Mouse (Mus musculus): ENCODE data around the gene Rorc.

DNA sequence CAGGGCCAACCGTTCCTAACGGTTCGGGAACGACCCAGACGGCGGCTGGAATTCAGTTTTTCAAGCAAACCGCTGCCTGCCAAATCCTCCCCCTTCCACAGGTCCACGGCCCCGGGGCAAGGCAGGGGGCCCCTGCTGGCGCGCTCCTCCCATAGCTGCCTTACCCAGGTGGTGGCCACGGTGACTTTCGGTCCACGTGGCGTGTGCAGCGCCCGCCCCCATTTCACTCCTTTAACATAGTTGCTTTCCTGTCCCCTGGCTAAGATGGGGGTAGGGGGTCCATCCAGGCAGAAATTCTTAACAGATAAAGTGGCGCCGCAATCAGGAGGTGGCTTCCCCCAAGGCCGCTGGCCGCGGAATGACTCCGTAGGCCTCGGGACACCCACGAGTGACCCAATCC lies 39.9 kb downstream of the Rorc start:
- no peak for TF ChIP-seq GATA1 (IDR thresholded peaks at IDR 0.05; ENCODE audit: low read length)
- TF ChIP-seq TAL1 (IDR thresholded peaks at IDR 0.05; ENCODE audit: low read length) = no peak
